Mouse (Mus musculus) T-helper 1 cell (primary cell): Measurements from ENCODE around the gene Psg19.
"Not testable (repeated sequence)": the region's sequence is repeated elsewhere in the genome, so short reads cannot be mapped to it uniquely, and the experiment has no call there.

Source experiments
- in situ Hi-C: fragments of 300-600 bp; cut with MboI, MseI; formaldehyde crosslinking; loops from one replicate; pipeline ENCODE4 v1.15.1; 2025; ENCODE audit warnings: high pct_unique_total_duplicates

The Psg19 gene

GRCm38 (mm10) chr7:18798420-18798819 lies at the start of gene Psg19:
Psg19 (minus strand) TSS chr7:18798520.
- in situ Hi-C loops, result no loop called here

GRCm38 (mm10) chr7:18844811-18845210 lies 46.5 kb upstream of the Psg19 start:
- in situ Hi-C loops, result no loop called here

- in situ Hi-C loops, result no loop called here
Observed at GRCm38 (mm10) chr7:18841174-18841567, 42.9 kb upstream of the Psg19 start.

- in situ Hi-C loops, result no loop called here
Observed at GRCm38 (mm10) chr7:18840386-18841173, 42.3 kb upstream of the Psg19 start.

DNA sequence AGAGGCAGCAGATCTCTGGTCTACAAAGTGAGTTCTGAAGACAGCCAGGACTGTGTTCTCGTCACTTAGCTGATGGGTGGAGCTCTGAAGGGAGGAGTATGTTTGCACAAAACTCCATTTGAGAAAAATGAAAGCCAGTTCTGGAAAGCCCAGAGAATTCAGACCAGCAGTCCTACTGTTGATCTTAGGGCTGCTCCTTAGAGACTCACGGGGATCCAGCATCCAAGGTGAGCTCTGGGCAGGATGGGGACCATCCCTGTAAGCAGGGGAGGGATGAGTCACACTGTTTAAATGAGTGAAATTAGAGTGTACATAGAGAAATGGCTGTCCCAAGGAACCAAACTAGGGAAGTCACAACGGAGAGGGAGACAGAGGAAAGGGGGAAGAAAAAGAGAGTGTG lies 41.5 kb upstream of the Psg19 start, which contains the start of gene Mill2:
Gene Mill2, plus strand, starts transcription at position 102 of the 400 bp plus-strand sequence.
- in situ Hi-C loops, result no loop called here

DNA sequence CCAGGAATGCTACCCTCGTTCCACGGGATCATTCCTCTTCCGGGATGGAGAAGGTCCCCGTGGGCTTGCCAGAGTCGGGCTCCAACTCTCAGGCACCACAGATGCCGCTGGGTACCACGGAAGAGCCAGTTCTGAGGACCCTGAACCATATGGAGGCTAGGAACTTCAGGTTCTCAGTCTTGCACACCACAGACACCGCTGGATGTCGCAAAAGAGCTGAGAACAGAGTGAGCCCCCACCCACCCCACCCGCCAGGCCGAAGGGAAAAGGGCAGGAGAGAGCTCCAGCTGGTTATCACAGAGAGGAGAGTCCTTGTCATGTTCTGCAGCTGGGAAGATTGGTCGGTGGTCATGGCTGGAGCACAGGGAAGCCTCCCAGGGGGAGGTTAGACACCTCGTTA lies 34.0 kb upstream of the Psg19 start:
- in situ Hi-C loops, result no loop called here

DNA sequence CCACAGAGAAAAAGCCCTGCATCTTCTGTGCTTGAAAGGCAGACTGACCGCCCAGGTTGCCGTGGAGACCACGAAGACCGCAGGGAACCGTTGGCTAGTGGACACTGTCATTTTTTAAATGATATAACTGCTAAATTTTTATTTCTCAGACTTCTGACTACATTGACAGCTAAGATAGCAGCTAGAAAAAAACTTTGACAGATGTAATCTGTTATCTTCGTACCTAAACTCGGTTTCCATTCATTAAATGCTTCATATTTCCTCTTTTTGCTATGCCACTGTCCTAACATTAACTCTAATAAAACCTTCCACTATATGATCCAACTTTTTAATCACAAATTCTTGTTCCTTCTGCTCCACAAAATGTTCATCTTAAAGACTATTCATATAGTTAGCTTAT lies 31.2 kb upstream of the Psg19 start:
- in situ Hi-C loops, result no loop called here

- in situ Hi-C loops, result no loop called here
Observed at GRCm38 (mm10) chr7:18828592-18828991, 30.3 kb upstream of the Psg19 start.

DNA sequence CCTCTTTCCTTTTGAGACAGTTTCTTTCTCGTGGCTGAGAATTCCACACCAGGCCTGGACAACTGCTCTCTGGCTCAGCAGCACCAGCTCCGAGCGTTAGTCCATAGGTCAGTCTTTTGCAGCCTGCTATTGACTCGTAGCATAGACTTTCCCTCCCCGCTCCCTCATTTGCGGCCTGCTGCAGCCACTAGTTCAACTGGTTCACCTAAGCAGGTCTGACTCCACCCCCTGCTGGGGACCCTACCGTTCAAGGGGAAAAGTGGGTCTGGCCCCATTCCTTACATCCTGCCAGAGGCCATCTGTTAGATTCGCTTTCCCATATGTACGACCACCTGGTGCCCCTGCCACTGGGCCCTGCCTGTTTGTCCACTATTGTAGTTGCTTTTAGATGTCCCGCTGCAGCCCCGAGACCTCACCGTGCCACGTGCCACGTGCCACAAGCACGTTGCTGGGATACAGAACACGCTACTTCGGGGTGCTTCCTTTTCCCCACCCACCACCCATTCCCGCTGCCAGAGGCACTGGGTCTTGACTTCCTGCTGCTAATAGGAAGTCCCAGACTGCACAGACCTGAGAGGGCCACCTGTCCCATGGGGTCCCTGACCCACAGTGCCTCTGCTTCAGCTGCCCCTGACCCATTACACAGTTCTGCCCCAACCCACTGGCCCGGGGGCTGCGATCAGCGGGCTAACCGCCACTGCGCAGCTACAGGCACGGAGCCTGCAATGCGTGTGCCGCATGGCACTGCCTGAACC lies 29.6 kb upstream of the Psg19 start:
- in situ Hi-C loops, result no loop called here

DNA sequence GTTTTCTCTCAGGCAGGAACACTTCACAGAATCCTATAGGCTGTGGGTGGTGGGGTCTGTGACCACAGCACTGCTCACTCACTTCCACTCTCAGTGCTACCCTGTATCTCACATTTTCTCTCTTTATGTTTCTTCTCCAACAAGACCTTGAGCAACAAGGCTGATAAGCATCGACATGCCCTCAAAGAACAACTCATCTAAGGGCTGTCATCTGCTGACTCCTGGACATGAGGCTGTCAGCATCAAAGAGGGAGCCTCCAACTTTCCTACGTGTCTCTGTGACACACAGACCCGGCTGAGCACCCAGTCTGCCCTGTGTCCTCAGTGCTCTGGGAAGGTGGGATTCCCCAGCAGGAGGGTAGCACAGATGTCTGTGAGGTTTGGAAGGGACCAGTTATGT lies 23.2 kb upstream of the Psg19 start, which contains the start of gene Psg17:
Gene Psg17, minus strand, starts transcription at position 101 of the 400 bp plus-strand sequence.
- in situ Hi-C loops, result no loop called here

DNA sequence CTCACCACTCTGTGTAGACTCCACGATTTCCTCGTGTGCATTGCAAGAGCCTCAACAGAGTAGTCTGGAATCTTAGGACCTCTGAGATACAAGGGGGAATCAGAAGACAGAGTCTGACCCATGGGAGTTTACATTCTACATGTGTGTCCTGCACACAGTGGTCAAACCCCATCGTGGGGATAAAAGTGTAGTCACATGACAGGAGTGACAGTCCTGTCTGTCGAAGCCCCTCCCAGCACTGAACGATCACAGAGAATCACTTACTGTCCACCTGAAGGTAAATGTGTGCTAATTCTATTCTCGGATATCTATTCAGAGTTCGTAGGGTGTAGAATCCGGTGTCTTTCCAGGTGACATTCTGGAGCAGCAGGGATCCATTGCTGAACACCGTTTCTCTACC lies 20.0 kb upstream of the Psg19 start:
- in situ Hi-C loops, result no loop called here

GRCm38 (mm10) chr7:18803526-18803925 lies 5.2 kb upstream of the Psg19 start:
- in situ Hi-C loops, result no loop called here

GRCm38 (mm10) chr7:18799129-18799528 lies 809 bp upstream of the Psg19 start:
- in situ Hi-C loops, result no loop called here

GRCm38 (mm10) chr7:18790671-18791070 lies 7.6 kb downstream of the Psg19 start:
- in situ Hi-C loops, result not testable (repeated sequence)

DNA sequence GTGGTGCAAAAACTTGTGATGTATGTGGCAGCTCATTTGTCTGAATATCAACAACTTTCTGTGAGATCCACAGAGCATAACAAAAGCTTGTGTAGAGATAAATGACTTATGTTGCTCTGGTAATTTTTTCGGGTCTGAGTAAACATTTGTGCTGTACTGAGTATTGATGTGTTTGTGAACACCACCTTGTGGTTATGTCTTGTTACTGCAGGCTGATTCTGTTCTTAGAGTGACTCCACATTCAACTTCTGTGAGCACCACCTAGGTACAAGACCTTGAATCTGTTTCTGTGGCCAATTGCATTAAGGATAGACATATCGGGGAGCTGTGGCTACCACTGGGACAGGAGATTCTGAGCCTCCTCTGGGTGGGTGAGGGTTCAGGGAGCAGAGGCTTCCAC lies 17.0 kb downstream of the Psg19 start:
- in situ Hi-C loops, result not testable (repeated sequence)

DNA sequence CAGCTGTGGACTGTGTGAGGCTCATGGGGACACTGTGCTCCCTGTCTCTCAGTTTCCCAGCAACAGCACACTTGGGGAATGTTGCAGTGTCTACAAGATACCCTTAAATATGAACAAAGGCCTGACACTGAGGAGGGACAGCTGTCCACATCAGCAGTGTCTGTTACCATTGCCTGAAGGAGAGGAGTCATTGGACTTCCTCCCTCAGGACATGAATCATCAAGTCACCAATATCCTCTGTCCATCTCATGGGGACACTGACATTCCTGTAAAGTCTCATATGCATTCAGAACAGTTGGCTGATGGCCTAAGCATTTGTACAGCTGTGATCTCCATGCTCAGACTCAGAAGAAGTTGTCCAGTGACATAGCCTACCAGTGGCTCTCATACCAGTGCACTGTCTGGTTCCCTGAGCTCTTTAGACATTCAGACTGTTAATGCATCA lies 19.0 kb downstream of the Psg19 start:
- in situ Hi-C loops, result no loop called here

DNA sequence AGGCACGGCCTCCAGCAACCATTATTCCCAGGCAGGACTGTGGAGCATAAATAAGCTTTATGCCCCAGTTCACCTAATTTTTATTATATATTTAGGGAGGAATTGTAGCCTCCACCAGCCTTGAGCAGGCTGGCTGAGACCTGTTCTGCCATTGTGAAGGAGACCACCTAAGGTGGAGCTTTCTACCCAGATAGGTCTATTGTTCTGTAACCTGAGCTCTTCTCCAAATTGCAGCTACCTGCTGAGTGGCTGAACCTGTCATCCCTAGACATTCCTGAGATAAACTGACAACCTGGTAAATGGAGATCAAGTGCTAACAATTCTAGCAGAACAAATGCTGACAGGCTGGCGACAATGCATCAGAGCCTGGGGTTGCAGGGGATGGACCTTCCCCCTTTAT lies 35.4 kb downstream of the Psg19 start:
- in situ Hi-C loops, result not testable (repeated sequence)

GRCm38 (mm10) chr7:18760152-18760551 lies 38.2 kb downstream of the Psg19 start:
- in situ Hi-C loops, result not testable (repeated sequence)

GRCm38 (mm10) chr7:18749896-18750477 lies 48.3 kb downstream of the Psg19 start:
- in situ Hi-C loops, result not testable (repeated sequence)

GRCm38 (mm10) chr7:18748994-18749895 lies 49.1 kb downstream of the Psg19 start:
- in situ Hi-C loops, result no loop called here

DNA sequence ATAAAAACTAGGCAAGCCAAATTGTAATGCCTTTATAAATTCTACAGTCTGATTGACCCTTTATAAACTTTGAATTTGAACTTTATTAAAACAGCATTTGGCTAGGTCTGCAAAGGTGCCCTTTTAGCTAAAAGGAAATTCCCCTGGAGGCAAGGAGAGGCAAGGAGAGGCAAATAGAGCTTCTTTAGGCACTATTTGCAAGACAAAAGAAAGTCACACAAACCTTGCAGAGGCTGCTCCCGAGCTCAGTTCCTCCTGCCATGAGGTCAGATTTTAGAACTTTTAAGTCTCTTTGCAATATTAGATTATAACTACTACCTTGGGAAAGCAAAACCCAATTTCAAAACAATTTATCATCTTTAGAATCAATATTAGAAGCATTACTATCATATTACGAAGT lies 50.9 kb downstream of the Psg19 start:
- in situ Hi-C loops, result not testable (repeated sequence)
